Comparison of ENCODE assay signal across 14 mouse cellular contexts in genomic region chr13:55187062-55187461, GRCm38 (mm10). TPM values are rescaled to one million over a fixed set of nuclear protein-coding genes. Genes with fewer than 3 reads are reported as not detected.
"Had no signal": no experiment of that assay in that cellular context is flagged by ENCODE, and none has a peak within 500 bp of the region (broad histone marks: within the 10 kb centered on the region; RNA-seq: fewer than 3 reads in every experiment).

No protein-coding gene starts in this region.

RNA-seq across cellular contexts. Expression of gene Fgfr4, which starts 34.6 kb away (rescaled TPM):
- total RNA-seq: neutrophil, adult 5-6 weeks had no signal
- polyA plus RNA-seq: thymus, postnatal 0 days had no signal

RNA-seq across cellular contexts. Expression of gene Gm17617, which starts 53.7 kb away (rescaled TPM):
- total RNA-seq: neutrophil, adult 5-6 weeks had no signal
- polyA plus RNA-seq: neural tube, embryonic 12.5 days; neural tube, embryonic 13.5 days; neural tube, embryonic 14.5 days; neural tube, embryonic 15.5 days; spleen, adult 2 months; stomach, embryonic 14.5 days; stomach, embryonic 15.5 days; stomach, embryonic 16.5 days; stomach, postnatal 0 days; testis, adult 2 months; thymus, adult 2 months; thymus, postnatal 0 days; urinary bladder, adult 2 months had no signal
